In the genomic region with DNA sequence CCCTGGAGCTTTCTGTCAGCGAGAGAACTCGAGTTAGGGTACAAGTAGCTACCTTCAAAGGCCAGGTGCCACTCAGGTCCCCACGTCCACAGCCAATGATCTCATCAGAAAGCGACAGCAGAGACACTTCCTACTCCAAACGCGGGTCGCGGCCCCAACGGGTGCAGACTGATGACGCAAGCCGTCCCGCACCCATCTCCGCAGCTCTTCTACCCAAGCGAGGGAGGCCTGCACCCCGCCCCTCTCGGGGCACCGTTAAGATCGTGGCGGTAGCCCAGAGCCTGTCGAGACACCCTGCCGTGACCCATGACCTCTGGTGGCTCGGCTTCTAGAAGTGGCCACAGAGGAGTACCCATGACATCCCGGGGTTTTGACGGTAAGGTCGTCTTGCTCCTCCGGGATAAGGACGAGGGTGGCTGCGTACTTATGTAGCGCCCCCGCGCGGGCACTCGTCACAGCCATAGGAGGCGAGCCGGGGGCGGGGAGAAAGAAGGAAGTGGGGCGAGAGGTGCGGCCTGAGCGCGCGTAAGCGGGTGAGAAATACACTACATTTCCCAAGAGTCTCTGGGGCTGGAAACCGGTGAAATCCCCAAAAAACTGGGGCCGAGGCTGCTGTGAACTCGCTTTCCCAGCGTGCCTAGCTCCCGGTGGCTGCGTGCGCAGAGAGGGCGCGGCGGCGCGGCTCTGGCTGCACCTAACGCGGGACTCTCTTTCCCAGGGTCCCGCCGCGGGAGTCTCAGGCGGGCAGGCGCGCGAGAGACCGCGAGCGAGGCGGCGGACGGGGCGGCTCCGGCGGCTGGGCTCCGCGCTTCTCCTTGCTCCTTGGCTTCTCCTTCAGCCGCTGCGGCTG, we compare ENCODE assay signal across 8 mouse cellular contexts. TPM values are rescaled to one million over a fixed set of nuclear protein-coding genes. Genes with fewer than 3 reads are reported as not detected.
DNase-seq lines count a peak whose midpoint lies in the region; ATAC-seq lines count a peak whose summit lies in the region.

A gene (plus strand): TSS at position 201 of the 850 bp plus-strand sequence.
A gene (minus strand): TSS at position 443 of the 850 bp plus-strand sequence.

- peak within 1 kb of the TSS; percentile 59 for H3K4me2 ChIP-seq in hindbrain, embryonic 14.5 days (replicated peaks)

- ATAC-seq in hindbrain, embryonic 14.5 days (ENCODE audit: low FRiP score), result peak; percentile 98

- H3K36me3 ChIP-seq in hindbrain, embryonic 14.5 days (replicated peaks; ENCODE audit: control insufficient read depth, insufficient read depth), result peaks cover 48% of the 10 kb centered on the region

- no peaks in the 10 kb centered on the region for H3K9me3 ChIP-seq in hindbrain, embryonic 14.5 days (ENCODE audit: control insufficient read depth, low read length)

- peak within 1 kb of the TSS; percentile 70 for H3K4me3 ChIP-seq in hindbrain, embryonic 14.5 days (replicated peaks; ENCODE audit: low read length)

- peak within 1 kb of the TSS; percentile 70 for H3K9ac ChIP-seq in hindbrain, embryonic 14.5 days

- WGBS in hindbrain, embryonic 14.5 days, result under 1% methylated on average over 76 of the region's 76 CpGs

- peak within 1 kb of the TSS; percentile 94 for H3K27ac ChIP-seq in hindbrain, embryonic 14.5 days

- 0 out of 2 replicates have a peak, but pooled peaks cover 4% of the 10 kb centered on the region for H3K4me1 ChIP-seq in hindbrain, embryonic 14.5 days (replicated peaks; ENCODE audit: control insufficient read depth, insufficient read depth, low read length)

- no peaks in the 10 kb centered on the region for H3K27me3 ChIP-seq in hindbrain, embryonic 14.5 days (ENCODE audit: control insufficient read depth, insufficient read depth, low read length)

- DNase-seq in R1 (ENCODE audit: low read depth, low spot score), result peak; percentile 99
- DNase-seq in cerebellum, postnatal 25 days, result peak; percentile 99 to 100
- peak; percentile 99 for DNase-seq in frontal cortex, postnatal 25 days (ENCODE audit: low spot score in 2 of 2)
- peak; percentile 100 for DNase-seq in hindbrain, embryonic 14.5 days (ENCODE audit: low spot score)
- DNase-seq in layer of hippocampus, postnatal 36 days, result peak; percentile 99
- peak; percentile 99 for DNase-seq in lung, postnatal 36 days
- peak; percentile 99 for DNase-seq in retina, postnatal 1 day
- peak; percentile 97 for DNase-seq in urinary bladder, adult 18-20 months (ENCODE audit: low spot score in 2 of 2)

RNA-seq across cellular contexts. Expression of the first gene that starts in this region (rescaled TPM):
- 118 and 130 TPM in 2 replicates for polyA plus RNA-seq in hindbrain, embryonic 14.5 days (2014; fragmentation: Nextera tagmentation; extraction: Ambion mirVana)
- total RNA-seq in layer of hippocampus, postnatal 36 days (2021), result 100 to 1,000 TPM; 104 to 106 TPM

RNA-seq across cellular contexts. Expression of the second gene that starts in this region (rescaled TPM):
- 41.5 and 46.1 TPM in 2 replicates for polyA plus RNA-seq in hindbrain, embryonic 14.5 days (2014; fragmentation: Nextera tagmentation; extraction: Ambion mirVana)
- total RNA-seq in layer of hippocampus, postnatal 36 days (2021), result 10 to 100 TPM; 55.9 to 60.3 TPM

Comparison
In these comparisons a context has a peak if more than half of its experiments do, and no peak if none do; other contexts are left out.
1. Peak in every context shown above with its lines: DNase-seq, ATAC-seq, H3K4me3 ChIP-seq and H3K27ac ChIP-seq.